Mouse (Mus musculus) c-Kit-positive CD71-positive TER-119-negative erythroid progenitor cells, embryonic 14.5 days (primary cell): ENCODE results near the gene B3galt2.
"Not testable (repeated sequence)": the region's sequence is repeated elsewhere in the genome, so short reads cannot be mapped to it uniquely, and the experiment has no call there.

Experiments used
- DNase-seq: peaks from one replicate; pipeline ENCODE4 v3.0.0-alpha.2; 2013; ENCODE audit warnings: low read depth

The B3galt2 gene

DNA sequence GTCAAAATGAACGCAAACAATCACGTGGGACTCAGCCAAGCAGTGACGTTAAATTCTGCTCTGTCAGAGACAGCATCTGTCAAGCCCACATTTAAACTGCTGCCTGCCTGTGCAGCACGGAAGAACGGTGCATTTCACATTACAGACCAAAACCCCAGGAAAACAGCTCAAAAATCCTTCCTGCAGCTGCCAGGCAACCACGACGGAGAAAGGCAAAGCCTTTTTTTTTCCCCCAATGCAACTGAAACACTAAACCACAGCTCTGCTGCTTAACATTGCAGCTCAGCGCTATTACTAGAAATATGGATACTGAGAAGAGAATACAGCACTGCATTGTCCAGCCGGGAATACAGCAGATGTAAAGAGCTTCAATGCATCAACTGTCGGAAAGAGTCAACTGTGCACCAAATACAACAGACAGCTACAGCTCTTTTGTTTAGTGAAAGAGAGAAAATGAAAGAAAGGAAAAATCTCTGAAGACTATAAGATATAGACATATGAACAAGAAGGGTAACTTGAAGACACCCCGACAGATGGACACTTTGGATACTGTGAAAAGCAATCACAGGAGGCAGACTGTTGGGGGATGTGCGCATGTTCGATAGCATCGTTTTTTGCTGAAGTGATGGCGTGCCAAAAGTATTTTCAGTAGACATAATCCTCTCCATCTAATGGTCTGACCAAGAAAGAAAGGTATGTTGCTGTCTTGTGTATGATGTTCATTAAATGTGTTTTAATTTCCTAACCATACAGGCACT lies at the start of gene B3galt2:
Gene B3galt2 (plus strand): TSS at position 15 of the 758 bp plus-strand sequence.
- no peak for DNase-seq

GRCm38 (mm10) chr1:143596864-143597263 lies 43.6 kb upstream of the B3galt2 start:
- DNase-seq, result no peak

DNA sequence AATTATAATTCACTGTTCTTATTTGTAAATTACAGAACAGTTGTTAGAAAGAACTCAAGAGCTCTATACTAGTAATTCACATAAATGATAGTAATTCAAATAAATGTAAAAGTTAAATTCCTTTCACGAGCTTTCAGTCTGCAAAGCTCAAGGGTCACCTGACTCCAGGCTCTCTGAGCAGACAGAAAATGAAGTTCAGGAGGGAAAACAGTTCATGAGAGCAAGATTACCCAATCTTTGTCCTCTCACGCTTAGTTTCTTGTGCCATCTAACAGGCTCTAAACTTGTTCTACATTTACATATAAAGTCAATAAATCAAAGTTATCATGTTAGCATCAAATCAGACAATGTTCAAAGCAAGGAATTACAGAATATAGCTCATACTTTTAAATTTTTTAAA lies 31.6 kb upstream of the B3galt2 start:
- DNase-seq, result no peak

GRCm38 (mm10) chr1:143612901-143613300 lies 27.6 kb upstream of the B3galt2 start:
- DNase-seq, result no peak

DNA sequence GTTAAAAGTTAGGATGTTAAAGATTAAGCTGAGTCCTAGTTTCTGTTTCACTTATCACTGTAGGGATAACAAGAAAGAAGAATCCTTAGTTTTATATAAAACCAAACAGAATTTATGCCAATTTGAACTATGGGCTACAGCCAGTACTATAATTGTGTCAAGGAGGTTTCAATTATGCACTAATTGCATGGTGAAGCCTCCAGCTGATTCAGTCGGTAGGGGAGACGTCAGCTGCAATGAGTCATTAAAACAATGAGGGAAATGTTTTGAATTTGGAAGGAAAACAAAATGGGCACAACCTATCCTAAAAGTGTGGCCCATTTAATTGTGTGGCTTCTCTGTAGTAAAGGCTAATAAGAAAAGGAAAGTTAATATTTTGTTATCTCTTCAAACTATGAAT lies 20.7 kb upstream of the B3galt2 start:
- DNase-seq, result no peak

DNA sequence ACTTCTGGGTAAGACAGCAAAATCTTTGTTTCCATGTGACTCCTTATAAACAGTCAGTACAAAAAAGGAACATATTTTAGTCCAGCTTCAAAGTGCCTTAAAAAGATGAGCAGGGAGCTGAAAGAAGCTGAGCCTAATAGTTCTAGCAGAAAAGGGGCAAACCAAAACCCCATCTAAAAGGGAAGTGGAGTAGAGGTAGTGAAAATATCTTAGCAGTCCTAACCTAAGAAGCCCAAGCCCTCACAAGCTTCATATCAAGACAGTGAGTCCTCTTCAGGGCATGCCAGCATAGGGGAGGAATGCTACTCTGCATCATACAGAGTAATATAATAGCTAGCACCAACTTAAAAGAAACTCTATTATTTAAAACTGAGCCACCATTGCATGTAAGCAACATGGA lies 18.5 kb upstream of the B3galt2 start:
- no peak for DNase-seq

- no peak for DNase-seq
Observed at GRCm38 (mm10) chr1:143622634-143623033, 17.8 kb upstream of the B3galt2 start.

DNA sequence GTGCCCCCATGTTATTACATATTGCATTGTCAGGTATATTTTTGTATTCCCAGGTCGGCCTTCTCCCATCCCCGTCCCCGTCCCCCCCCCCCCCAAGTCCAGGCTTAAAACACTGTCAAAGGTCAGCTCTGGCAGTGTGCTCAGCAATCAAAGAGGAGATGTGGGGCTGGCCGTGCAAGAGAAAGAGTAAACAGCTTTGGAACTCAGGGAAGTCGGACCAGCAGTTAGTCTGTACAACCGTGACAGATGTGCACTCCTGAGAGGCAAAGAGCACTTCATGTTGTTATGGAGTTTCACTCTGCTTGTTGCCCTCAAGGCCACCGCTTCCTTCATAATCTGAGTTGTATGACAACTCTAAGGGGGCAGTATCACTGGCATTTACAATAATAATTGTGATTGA lies 9.1 kb upstream of the B3galt2 start:
- DNase-seq, result no peak

- no peak for DNase-seq
Observed at GRCm38 (mm10) chr1:143632361-143632760, 8.1 kb upstream of the B3galt2 start.

DNA sequence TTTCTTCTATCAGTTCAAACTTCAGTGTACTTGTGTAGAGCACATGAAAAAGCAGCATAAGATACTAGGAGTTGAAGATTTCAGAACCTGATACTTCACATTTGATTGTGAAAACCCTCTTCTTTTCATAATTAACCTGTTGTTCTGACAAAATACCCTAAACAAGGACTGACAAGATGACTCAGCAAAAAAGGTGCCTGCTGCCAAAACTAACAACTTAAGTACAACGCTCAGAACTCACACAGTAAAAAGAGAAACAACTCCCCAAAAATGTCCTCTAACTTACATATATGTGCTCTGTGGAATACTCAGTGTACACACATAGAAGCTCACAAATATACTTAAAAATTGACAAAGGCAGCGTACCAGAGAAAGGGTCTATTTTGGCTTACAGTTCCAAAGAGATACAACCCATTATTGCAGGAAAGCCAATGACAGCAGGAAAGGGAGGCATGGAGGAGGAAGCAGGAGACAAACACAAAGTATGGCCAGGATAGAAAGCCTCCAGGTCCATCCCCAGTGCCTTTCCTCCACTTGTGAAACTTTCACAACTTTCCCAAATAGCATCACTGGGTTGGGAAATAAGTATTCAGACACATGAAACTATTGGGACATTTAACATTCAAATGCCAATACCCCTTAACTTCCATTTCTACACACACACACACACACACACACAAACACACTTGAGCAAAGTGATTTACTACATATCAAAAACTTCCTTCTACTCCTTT lies 7.4 kb upstream of the B3galt2 start:
- DNase-seq, result no peak

- peak; percentile 46 for DNase-seq
Observed at GRCm38 (mm10) chr1:143644221-143644620, 3.8 kb downstream of the B3galt2 start.

- DNase-seq, result no peak
Observed at GRCm38 (mm10) chr1:143645386-143645785, 4.9 kb downstream of the B3galt2 start.

GRCm38 (mm10) chr1:143646219-143646618 lies 5.8 kb downstream of the B3galt2 start:
- no peak for DNase-seq

DNA sequence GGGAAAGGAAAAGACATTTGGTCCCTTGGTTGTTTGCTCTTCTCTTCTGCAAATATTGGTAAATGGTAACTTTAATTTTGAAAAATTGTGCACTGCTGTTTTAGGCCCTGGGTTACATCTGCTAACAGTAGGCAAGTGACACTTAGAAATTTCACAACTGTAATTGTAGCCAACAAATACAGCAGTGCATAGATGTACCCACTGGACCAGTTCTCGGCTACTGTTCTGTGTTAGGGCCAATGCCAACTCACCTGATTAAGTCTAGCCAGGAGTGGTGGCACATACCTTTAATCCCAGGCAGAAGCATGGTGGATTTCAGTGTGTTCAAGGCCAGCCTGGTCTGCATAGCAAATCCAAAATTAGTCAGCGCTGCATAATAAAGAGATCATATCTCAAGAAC lies 9.9 kb downstream of the B3galt2 start:
- DNase-seq, result no peak

- DNase-seq, result no peak
Observed at GRCm38 (mm10) chr1:143653646-143654045, 13.2 kb downstream of the B3galt2 start.

DNA sequence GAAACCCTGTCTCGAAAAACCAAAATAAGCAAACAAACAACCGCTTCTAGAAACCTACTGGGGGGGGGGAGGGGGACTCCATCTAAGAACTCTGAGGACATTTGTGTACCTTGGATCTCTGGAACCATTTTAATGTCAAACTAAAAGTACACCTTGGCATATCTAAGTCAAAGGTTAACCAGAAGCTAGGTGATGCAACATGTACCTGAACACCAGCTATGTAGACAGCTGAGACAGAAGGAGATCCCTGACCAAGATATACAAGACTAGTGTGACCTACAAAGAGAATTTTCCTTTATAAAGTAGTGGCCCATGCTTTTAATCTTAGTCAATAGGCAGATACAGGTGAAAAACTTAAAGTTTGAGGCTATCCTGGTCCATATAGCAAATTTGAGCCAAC lies 22.7 kb downstream of the B3galt2 start:
- DNase-seq, result no peak

DNA sequence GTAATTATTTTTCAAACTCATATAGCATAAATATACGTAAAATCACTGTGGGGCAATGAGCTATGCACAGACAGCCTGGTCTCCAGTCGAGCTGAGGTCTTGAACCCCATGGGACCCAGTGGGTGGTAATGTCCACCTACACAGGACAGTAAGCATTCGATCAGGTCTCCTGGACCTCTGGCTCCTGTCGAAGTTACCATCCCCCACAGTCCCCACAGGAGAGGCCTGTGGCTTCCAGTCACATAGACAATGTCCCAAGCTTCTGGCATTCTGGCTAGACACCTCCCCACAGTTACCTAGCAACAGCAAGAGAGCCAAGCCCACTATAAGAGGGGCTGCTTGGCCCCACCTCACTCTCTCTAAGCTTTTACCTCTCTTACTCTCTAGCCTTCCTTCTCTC lies 24.3 kb downstream of the B3galt2 start:
- DNase-seq, result not testable (repeated sequence)

DNA sequence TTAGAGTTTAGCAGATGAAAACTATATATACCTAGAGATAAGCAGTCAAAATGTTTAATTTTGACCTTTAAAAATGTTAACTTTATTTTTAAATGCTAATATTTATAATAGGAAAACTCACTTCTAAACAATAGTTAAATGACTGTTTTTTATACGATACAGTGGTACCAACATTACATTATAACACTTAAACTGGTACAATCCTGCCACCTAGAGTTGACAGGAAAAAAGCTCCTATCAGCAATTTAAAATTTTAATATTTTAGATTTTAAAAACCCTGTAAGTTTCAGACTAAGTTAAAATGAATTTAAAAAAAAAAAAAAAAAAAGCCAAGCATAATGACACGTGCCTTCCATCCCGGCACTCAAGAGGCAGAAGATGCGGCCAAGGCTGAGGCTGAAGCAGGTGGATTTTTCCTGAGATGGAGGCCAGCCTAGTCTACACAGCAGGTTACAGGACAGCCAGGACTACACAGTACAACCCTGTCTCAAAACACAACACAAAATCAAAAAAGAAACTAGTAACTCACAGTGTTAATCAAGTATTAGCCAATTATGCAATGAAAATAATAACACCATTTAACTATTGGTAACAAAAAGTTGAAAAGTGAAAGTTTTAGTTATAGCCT lies 35.4 kb downstream of the B3galt2 start:
- no peak for DNase-seq

DNA sequence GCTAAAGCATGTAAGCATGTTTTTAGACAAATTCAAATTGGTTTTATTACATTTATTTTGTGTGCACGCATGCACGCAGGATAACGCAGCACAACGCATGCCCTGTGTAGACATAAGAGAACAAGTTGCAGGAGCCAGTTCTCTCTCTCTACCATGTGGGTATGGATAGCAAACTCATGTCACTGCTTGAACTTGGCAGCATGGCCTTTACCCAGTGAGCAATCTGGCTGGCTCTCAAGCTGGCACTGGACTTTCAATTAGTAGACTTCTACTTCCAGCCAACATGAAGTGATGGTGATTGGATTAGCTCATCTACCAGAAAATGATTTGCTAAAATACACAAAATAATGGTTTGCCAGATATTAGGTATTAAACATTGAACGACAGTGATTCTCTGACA lies 40.6 kb downstream of the B3galt2 start:
- no peak for DNase-seq

GRCm38 (mm10) chr1:143684849-143685248 lies 44.4 kb downstream of the B3galt2 start:
- DNase-seq, result no peak

DNA sequence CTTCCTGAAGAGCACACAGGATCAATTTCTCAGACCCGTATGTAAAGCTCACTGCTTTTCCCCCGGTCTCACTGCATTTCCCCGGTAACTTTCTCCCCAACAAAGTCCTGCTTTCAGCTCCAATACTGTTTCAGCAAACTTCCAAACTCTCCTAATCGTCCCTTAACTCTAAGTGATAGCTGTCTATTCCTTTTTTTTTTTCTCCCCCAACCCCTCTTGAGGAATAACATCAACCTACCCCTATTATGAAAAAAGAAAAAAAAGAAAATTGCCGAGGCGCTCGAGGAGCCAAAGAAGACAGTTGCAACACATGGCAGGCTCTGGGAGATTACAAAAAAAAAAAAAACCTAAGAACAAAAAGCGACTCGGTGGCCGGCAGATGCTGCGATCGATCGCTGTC lies 61.3 kb downstream of the B3galt2 start:
- no peak for DNase-seq

- peak; percentile 34 for DNase-seq
Observed at GRCm38 (mm10) chr1:143702141-143702740, 61.8 kb downstream of the B3galt2 start.
